Mouse (Mus musculus) brain, embryonic 14.5 days (tissue): ENCODE measurements around the gene Znhit1.

Experiments used
- CTCF ChIP-seq: fragments of 200-500 bp; IDR thresholded peaks from 2 replicates; pipeline ENCODE4 v1.5.1; 2012; ENCODE audit warnings: inconsistent platforms, mild to moderate bottlenecking, moderate library complexity, borderline replicate concordance; ENCODE audit not compliant: insufficient read depth, insufficient read length; ENCODE audit errors: extremely low read depth
- POLR2A ChIP-seq: fragments of 200-500 bp; IDR thresholded peaks from 2 replicates; pipeline ENCODE4 v1.6.1; 2012; ENCODE audit warnings: mild to moderate bottlenecking, inconsistent platforms, borderline replicate concordance; ENCODE audit not compliant: poor library complexity, insufficient read depth, insufficient read length, severe bottlenecking; ENCODE audit errors: extremely low read depth

- no peak for TF ChIP-seq CTCF
- no peak for TF ChIP-seq POLR2A
These were observed 22.1 kb downstream of the Znhit1 start for GRCm38 (mm10) chr5:136965686-136966085.
